Mouse (Mus musculus): ENCODE data around the gene Sv2c. TPM values are rescaled to one million over a fixed set of nuclear protein-coding genes. Genes with fewer than 3 reads are reported as not detected.

The Sv2c gene
- total RNA-seq (2023) = not detected in 2 replicates

GRCm38 (mm10) chr13:96132401-96132816 lies at the start of gene Sv2c:
Gene Sv2c (minus strand): TSS chr13:96132577.

DNA sequence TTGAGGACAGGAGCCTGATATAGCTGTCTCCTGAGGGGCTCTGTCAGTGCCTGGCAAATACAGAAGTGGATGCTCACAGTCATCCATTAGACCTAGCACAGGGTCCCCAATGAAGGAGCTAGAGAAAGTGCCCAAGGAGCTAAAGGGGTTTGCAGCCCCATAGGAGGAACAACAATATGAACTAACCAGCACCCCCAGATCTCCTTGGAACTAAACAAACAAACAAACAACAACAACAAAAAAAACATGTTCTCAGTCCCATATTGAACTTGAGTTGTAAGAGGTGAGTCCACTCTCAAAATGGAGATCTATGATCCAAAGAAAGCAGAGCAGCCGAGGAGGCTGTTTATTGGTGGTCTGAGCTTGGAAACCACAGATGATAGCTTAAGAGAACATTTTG lies 50.6 kb downstream of the Sv2c start, which contains the start of gene Gm17190:
TSS of gene Gm17190 (plus strand) at position 301 of the 400 bp plus-strand sequence.

DNA sequence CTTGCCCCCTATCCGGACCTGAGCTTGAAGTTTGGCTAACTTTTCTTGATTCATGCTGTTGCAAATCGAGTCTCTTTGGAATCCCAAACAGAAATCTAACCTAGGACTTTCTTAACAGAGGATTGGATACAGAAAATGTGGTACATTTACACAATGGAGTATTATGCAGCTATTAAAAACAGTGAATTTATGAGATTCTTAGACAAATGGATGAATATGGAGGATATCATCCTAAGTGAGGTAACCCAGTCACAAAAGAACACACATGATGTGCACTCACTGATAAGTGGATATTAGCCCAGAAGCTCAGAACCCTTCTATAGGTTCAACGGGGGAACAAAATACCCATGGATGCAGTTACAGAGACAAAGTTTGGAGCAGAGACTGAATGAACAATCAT lies 51.1 kb downstream of the Sv2c start, which contains the start of gene Gm20075:
TSS of gene Gm20075 (minus strand) at position 101 of the 400 bp plus-strand sequence.

Other genes with a start within 250 kb of the Sv2c start
- gene Iqgap2, start 240.7 kb downstream of the Sv2c start, total RNA-seq (2023) = 68.5 and 80.1 TPM in 2 replicates
- gene Gm20075, start 51.2 kb downstream of the Sv2c start, total RNA-seq (2023) = 5.9 and 6.1 TPM in 2 replicates
- not detected in 2 replicates for gene Gm17190, start 50.5 kb downstream of the Sv2c start, total RNA-seq (2023)